Mouse (Mus musculus): ENCODE data around the gene Stam.

DNA sequence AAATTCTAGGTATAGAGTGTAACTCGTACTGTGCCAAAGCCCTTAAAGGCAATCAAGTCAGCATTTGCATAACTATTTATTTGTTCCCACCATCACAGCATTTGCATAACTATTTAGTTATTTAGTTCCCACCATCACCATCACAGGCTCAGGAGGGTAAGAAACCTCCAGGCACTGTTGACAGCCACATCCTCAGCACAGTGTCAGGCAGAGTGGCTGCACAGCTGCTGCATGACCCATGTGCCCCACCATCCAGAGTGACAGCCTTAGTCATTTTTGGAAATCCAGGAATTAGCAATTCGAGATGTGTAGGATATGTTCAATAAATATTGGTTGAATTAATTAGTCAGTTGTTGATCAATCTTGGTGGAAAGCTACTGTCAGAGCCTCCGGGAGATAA, 30.9 kb upstream of the Stam start:
- TF ChIP-seq CTCF (IDR thresholded peaks at IDR 0.05; ENCODE audit: borderline replicate concordance, insufficient read depth, low read depth, low read length): no peak
- TF ChIP-seq POLR2A (IDR thresholded peaks at IDR 0.05; ENCODE audit: borderline replicate concordance, insufficient read depth, low read length): no peak

Measured in cerebellum, adult 2 months (tissue).